Mouse (Mus musculus) naive thymus-derived CD4-positive, alpha-beta T cell, adult 2 months (primary cell): Measurements from ENCODE around the gene Tns4.
A peak's percentile ranks its signal among the peaks of the same experiment; 100 is the strongest.

ENCODE experiments used
- DNase-seq: peaks from one replicate; pipeline ENCODE4 v3.0.0-alpha.2; 2011; ENCODE audit warnings: low read depth

Tns4 gene

GRCm38 (mm10) chr11:99089077-99089601 lies at the start of gene Tns4:
Gene Tns4, minus strand, starts transcription at chr11:99089306.
- no peak for DNase-seq

- DNase-seq = no peak
These were observed 48.3 kb upstream of the Tns4 start for GRCm38 (mm10) chr11:99137385-99137784.

GRCm38 (mm10) chr11:99136961-99137360 lies 47.9 kb upstream of the Tns4 start:
- DNase-seq = no peak

- peak; percentile 88 for DNase-seq
These were observed 47.3 kb upstream of the Tns4 start for GRCm38 (mm10) chr11:99136361-99136760.

GRCm38 (mm10) chr11:99135047-99135440 lies 45.9 kb upstream of the Tns4 start:
- no peak for DNase-seq

- DNase-seq = no peak
These were observed 45.4 kb upstream of the Tns4 start for GRCm38 (mm10) chr11:99134266-99135046.

- peak; percentile 57 for DNase-seq
These were observed 44.3 kb upstream of the Tns4 start for GRCm38 (mm10) chr11:99133285-99133897.

- peak; percentile 80 for DNase-seq
These were observed 43.1 kb upstream of the Tns4 start for GRCm38 (mm10) chr11:99132091-99132730.

DNA sequence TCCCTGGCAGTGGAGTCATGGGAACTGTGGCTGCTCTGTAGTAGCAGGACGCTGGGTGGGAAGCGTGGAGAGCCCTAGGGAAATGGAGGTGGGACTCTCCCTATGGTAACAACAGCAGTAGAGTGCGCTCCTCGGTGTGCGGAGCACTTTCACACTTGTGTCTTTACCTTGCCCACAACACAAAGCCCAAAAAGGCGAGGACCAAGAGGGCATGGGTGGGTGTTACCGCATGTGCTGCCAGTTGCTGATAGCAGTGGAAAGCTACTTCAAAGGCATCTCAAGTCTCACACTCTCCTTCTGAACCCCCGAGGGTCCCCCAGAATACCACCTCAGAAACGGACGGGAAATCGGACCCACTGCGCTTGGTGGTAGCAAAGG lies 42.3 kb upstream of the Tns4 start:
- no peak for DNase-seq

GRCm38 (mm10) chr11:99130736-99131462 lies 41.8 kb upstream of the Tns4 start:
- DNase-seq = peak; percentile 82

GRCm38 (mm10) chr11:99129287-99129686 lies 40.2 kb upstream of the Tns4 start:
- no peak for DNase-seq

- no peak for DNase-seq
These were observed 38.9 kb upstream of the Tns4 start for GRCm38 (mm10) chr11:99127785-99128682.

GRCm38 (mm10) chr11:99126482-99127253 lies 37.6 kb upstream of the Tns4 start:
- DNase-seq = no peak

DNA sequence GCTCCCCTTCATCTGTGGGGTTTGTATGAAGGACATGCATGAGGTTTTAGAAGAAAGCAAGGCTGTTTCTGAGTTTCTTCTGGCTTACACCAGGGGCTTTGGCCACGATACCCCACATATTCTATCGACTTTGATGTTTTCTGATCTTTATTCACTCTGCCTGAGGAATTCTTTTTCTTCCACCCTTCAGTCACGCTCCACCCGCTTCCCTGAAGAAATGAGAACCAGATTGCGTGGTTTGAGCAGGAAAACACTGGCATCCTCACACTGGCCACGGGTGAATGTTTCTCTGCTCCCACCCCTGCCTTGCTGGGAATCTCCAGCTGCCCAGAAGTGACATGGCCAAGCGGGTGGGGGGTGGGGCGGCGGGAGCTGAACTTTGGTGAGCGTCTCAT lies 35.5 kb upstream of the Tns4 start:
- no peak for DNase-seq

GRCm38 (mm10) chr11:99123977-99124634 lies 35.0 kb upstream of the Tns4 start:
- DNase-seq = peak; percentile 93

- no peak for DNase-seq
These were observed 33.6 kb upstream of the Tns4 start for GRCm38 (mm10) chr11:99122703-99123102.

GRCm38 (mm10) chr11:99121218-99121631 lies 32.1 kb upstream of the Tns4 start:
- no peak for DNase-seq

- DNase-seq = no peak
These were observed 31.6 kb upstream of the Tns4 start for GRCm38 (mm10) chr11:99120524-99121217.

GRCm38 (mm10) chr11:99118963-99119362 lies 29.9 kb upstream of the Tns4 start:
- peak; percentile 56 for DNase-seq
